Mouse (Mus musculus): ENCODE measurements around the gene Wdr13. TPM values are rescaled to one million over a fixed set of nuclear protein-coding genes. Genes with fewer than 3 reads are reported as not detected.

Gene Wdr13
- 22.7 and 29.3 TPM in 2 replicates for polyA plus RNA-seq (2015; fragmentation: Nextera tagmentation; extraction: Ambion mirVana)

GRCm38 (mm10) chrX:8132017-8132976 lies at the start of gene Wdr13:
TSS of gene Wdr13 (minus strand) at chrX:8132892.
- WGBS = 15% methylated on average over 38 of the region's 40 CpGs

GRCm38 (mm10) chrX:8179646-8180045 lies 47.0 kb upstream of the Wdr13 start:
- Histone ChIP-seq H3K4me2 (no peak overlapping the region), H3K27me3 (no peaks in the 10 kb centered on the region), H3K4me1 (no peaks in the 10 kb centered on the region), H3K9me3 (replicated peaks) (no peaks in the 10 kb centered on the region), H3K27ac (no peak overlapping the region), H3K9ac (no peak overlapping the region), H3K4me3 (replicated peaks) (no peak overlapping the region), H3K36me3 (no peaks in the 10 kb centered on the region)
- 85% methylated on average over 5 of the region's 5 CpGs for WGBS
- no peak for ATAC-seq (replicated peaks; ENCODE audit: low FRiP score)

More at GRCm38 (mm10) chrX:8132017-8132976, at the start of gene Wdr13:
- ATAC-seq (replicated peaks; ENCODE audit: low FRiP score) = peak; percentile 90
- Histone ChIP-seq H3K4me1 (peaks cover 5% of the 10 kb centered on the region), H3K9ac (peak within 1 kb of the TSS; percentile 35; the same call in 1 of the 2 replicates), H3K27ac (peak within 1 kb of the TSS; percentile 96), H3K9me3 (replicated peaks) (no peaks in the 10 kb centered on the region), H3K27me3 (no peaks in the 10 kb centered on the region), H3K4me3 (replicated peaks) (peak within 1 kb of the TSS; percentile 58), H3K4me2 (peak within 1 kb of the TSS; percentile 64), H3K36me3 (peaks cover 32% of the 10 kb centered on the region)

GRCm38 (mm10) chrX:8178871-8179270 lies 46.2 kb upstream of the Wdr13 start:
- H3K9me3 ChIP-seq (replicated peaks) = no peaks in the 10 kb centered on the region
- WGBS = 98% methylated on average over 2 of the region's 2 CpGs
- H3K4me3 ChIP-seq (replicated peaks) = no peak overlapping the region
- no peak overlapping the region for H3K27ac ChIP-seq
- H3K4me1 ChIP-seq = no peaks in the 10 kb centered on the region
- H3K9ac ChIP-seq = no peak overlapping the region
- no peaks in the 10 kb centered on the region for H3K36me3 ChIP-seq
- H3K4me2 ChIP-seq = no peak overlapping the region
- no peak for ATAC-seq (replicated peaks; ENCODE audit: low FRiP score)
- H3K27me3 ChIP-seq = no peaks in the 10 kb centered on the region

- Histone ChIP-seq H3K9ac (peak within 1 kb of the TSS; percentile 58), H3K4me3 (replicated peaks) (peak within 1 kb of the TSS; percentile 69), H3K27me3 (no peaks in the 10 kb centered on the region), H3K4me1 (no peaks in the 10 kb centered on the region), H3K4me2 (peak within 1 kb of the TSS; percentile 61), H3K9me3 (replicated peaks) (no peaks in the 10 kb centered on the region), H3K27ac (0 out of 2 replicates have a peak within 1 kb of the TSS, but pooled peaks have one; percentile 54), H3K36me3 (0 out of 2 replicates have a peak, but pooled peaks cover 6% of the 10 kb centered on the region)
- WGBS = 20% methylated on average over 50 of the region's 56 CpGs
- ATAC-seq (replicated peaks; ENCODE audit: low FRiP score) = peak; percentile 96
These were observed 43.1 kb upstream of the Wdr13 start, which contains the start of gene Tbc1d25 for GRCm38 (mm10) chrX:8175504-8176385. TSS of gene Tbc1d25 (minus strand) at chrX:8176181.

GRCm38 (mm10) chrX:8175169-8175503 lies 42.4 kb upstream of the Wdr13 start:
- H3K4me3 ChIP-seq (replicated peaks) = peak overlapping the region; percentile 69
- WGBS = 15% methylated on average over 4 of the region's 4 CpGs
- no peaks in the 10 kb centered on the region for H3K27me3 ChIP-seq
- H3K9me3 ChIP-seq (replicated peaks) = no peaks in the 10 kb centered on the region
- H3K27ac ChIP-seq = no peak overlapping the region
- peak overlapping the region; percentile 61 for H3K4me2 ChIP-seq
- ATAC-seq (replicated peaks; ENCODE audit: low FRiP score) = peak; percentile 87; the same call in 1 of the 2 replicates
- 0 out of 2 replicates have a peak, but pooled peaks cover 6% of the 10 kb centered on the region for H3K36me3 ChIP-seq
- no peaks in the 10 kb centered on the region for H3K4me1 ChIP-seq
- H3K9ac ChIP-seq = peak overlapping the region; percentile 58

- 90% methylated on average over 10 of the region's 10 CpGs for WGBS
- no peaks in the 10 kb centered on the region for H3K4me1 ChIP-seq
- H3K9ac ChIP-seq = no peak overlapping the region
- H3K27ac ChIP-seq = no peak overlapping the region
- ATAC-seq (replicated peaks; ENCODE audit: low FRiP score) = no peak
- H3K27me3 ChIP-seq = no peaks in the 10 kb centered on the region
- H3K4me2 ChIP-seq = no peak overlapping the region
- H3K4me3 ChIP-seq (replicated peaks) = no peak overlapping the region
- 0 out of 2 replicates have a peak, but pooled peaks cover 24% of the 10 kb centered on the region for H3K36me3 ChIP-seq
- H3K9me3 ChIP-seq (replicated peaks) = no peaks in the 10 kb centered on the region
These were observed 35.3 kb upstream of the Wdr13 start for GRCm38 (mm10) chrX:8167716-8168647.

GRCm38 (mm10) chrX:8164471-8164870 lies 31.8 kb upstream of the Wdr13 start:
- ATAC-seq (replicated peaks; ENCODE audit: low FRiP score) = no peak
- WGBS = 79% methylated on average over 4 of the region's 4 CpGs
- no peaks in the 10 kb centered on the region for H3K9me3 ChIP-seq (replicated peaks)

GRCm38 (mm10) chrX:8163076-8163475 lies 30.4 kb upstream of the Wdr13 start:
- Histone ChIP-seq H3K4me1 (no peaks in the 10 kb centered on the region), H3K9me3 (replicated peaks) (no peaks in the 10 kb centered on the region), H3K27ac (no peak overlapping the region), H3K4me3 (replicated peaks) (no peak overlapping the region), H3K4me2 (no peak overlapping the region), H3K27me3 (no peaks in the 10 kb centered on the region), H3K9ac (no peak overlapping the region), H3K36me3 (0 out of 2 replicates have a peak, but pooled peaks cover 4% of the 10 kb centered on the region)
- 84% methylated on average over 5 of the region's 5 CpGs for WGBS
- no peak for ATAC-seq (replicated peaks; ENCODE audit: low FRiP score)

More at GRCm38 (mm10) chrX:8164471-8164870, 31.8 kb upstream of the Wdr13 start:
- Histone ChIP-seq H3K9ac (no peak overlapping the region), H3K27me3 (no peaks in the 10 kb centered on the region), H3K4me3 (replicated peaks) (no peak overlapping the region), H3K4me1 (no peaks in the 10 kb centered on the region), H3K4me2 (no peak overlapping the region), H3K36me3 (0 out of 2 replicates have a peak, but pooled peaks cover 15% of the 10 kb centered on the region), H3K27ac (no peak overlapping the region)

- ATAC-seq (replicated peaks; ENCODE audit: low FRiP score) = peak; percentile 96
- Histone ChIP-seq H3K27me3 (no peaks in the 10 kb centered on the region), H3K4me2 (peak within 1 kb of the TSS; percentile 74), H3K4me3 (replicated peaks) (peak within 1 kb of the TSS; percentile 65), H3K9ac (peak within 1 kb of the TSS; percentile 79), H3K9me3 (replicated peaks) (no peaks in the 10 kb centered on the region), H3K4me1 (peaks cover 10% of the 10 kb centered on the region), H3K36me3 (peaks cover 36% of the 10 kb centered on the region), H3K27ac (peak within 1 kb of the TSS; percentile 98)
- WGBS = 10% methylated on average over 61 of the region's 65 CpGs
These were observed 12.7 kb upstream of the Wdr13 start, which contains the start of gene Rbm3 for GRCm38 (mm10) chrX:8145153-8145991. TSS of gene Rbm3 (minus strand) at chrX:8145880.

GRCm38 (mm10) chrX:8143750-8144149 lies 11.1 kb upstream of the Wdr13 start:
- no peak for ATAC-seq (replicated peaks; ENCODE audit: low FRiP score)
- Histone ChIP-seq H3K27me3 (no peaks in the 10 kb centered on the region), H3K4me2 (peak overlapping the region; percentile 74), H3K27ac (no peak overlapping the region), H3K4me1 (peaks cover 10% of the 10 kb centered on the region), H3K36me3 (peaks cover 46% of the 10 kb centered on the region), H3K9ac (peak overlapping the region; percentile 79), H3K9me3 (replicated peaks) (no peaks in the 10 kb centered on the region), H3K4me3 (replicated peaks) (peak overlapping the region; percentile 65)
- 66% methylated on average over 7 of the region's 7 CpGs for WGBS
